Mouse (Mus musculus) kidney, postnatal 0 days (tissue): ENCODE data around the gene Kazald1. TPM values are rescaled to one million over a fixed set of nuclear protein-coding genes. Genes with fewer than 3 reads are reported as not detected.

Source experiments
- ATAC-seq: fragments of 200-750 bp; cut with Nextera tagmentation; replicated peaks from 2 replicates; pipeline ENCODE4 v1.8.0; 2017; ENCODE audit warnings: low read depth, moderate number of reproducible peaks, moderate TSS enrichment, moderate library complexity; ENCODE audit not compliant: low FRiP score
- DNase-seq: peaks from one replicate; pipeline ENCODE4 v3.0.0-alpha.2; 2016; ENCODE audit warnings: low spot score
- H3K27ac ChIP-seq: fragments of 300-500 bp; sonication (generic); 2 replicates; pipeline ENCODE4 v1.5.1; 2014; ENCODE audit warnings: mild to moderate bottlenecking
- H3K27me3 ChIP-seq: fragments of 300-500 bp; sonication (generic); 2 replicates; pipeline ENCODE4 v1.6.1; 2014; ENCODE audit warnings: low read length, mixed read lengths; ENCODE audit not compliant: insufficient read depth
- H3K36me3 ChIP-seq: fragments of 300-500 bp; sonication (generic); 2 replicates; pipeline ENCODE4 v1.6.1; 2014; ENCODE audit warnings: low read length, mixed read lengths; ENCODE audit not compliant: insufficient read depth
- H3K4me1 ChIP-seq: fragments of 300-500 bp; sonication (generic); replicated peaks from 2 replicates; pipeline ENCODE4 v1.6.1; 2014; ENCODE audit warnings: antibody characterized with exemption, low read length, mixed read lengths; ENCODE audit not compliant: insufficient read depth
- H3K4me2 ChIP-seq: fragments of 300-500 bp; sonication (generic); 2 replicates; pipeline ENCODE4 v1.6.1; 2014; ENCODE audit warnings: mild to moderate bottlenecking, low read length, moderate library complexity, mixed read lengths
- H3K4me3 ChIP-seq: fragments of 300-500 bp; sonication (generic); replicated peaks from 2 replicates; pipeline ENCODE4 v1.5.1; 2014; ENCODE audit warnings: low read depth, low read length
- H3K9ac ChIP-seq: fragments of 300-500 bp; sonication (generic); 2 replicates; pipeline ENCODE4 v1.6.1; 2014; ENCODE audit warnings: low read depth, low read length
- H3K9me3 ChIP-seq: fragments of 300-500 bp; sonication (generic); replicated peaks from 2 replicates; pipeline ENCODE4 v1.6.1; 2016; ENCODE audit warnings: low read length, inconsistent platforms, mixed read lengths
- CTCF ChIP-seq: IDR thresholded peaks from 2 replicates; pipeline ENCODE4 v1.5.1; 2016; ENCODE audit warnings: antibody characterized with exemption, low read depth, mild to moderate bottlenecking, moderate library complexity
- WGBS: fragments of 180-500 bp; shearing (Covaris S2); extraction: QIAGEN DNeasy Blood & Tissue Kit; methylation state at CpG from one replicate; pipeline ENCODE4 v1.1.7; 2014; 5-methylcytosine and 5-hydroxymethylcytosine counted together
- polyA plus RNA-seq: library from polyadenylated mRNA; unstranded; fragments of >200 nt; fragmentation: Nextera tagmentation; extraction: Ambion mirVana; gene quantifications from 2 replicates; pipeline ENCODE4 v1.2.1, GENCODE M21; 2015

Gene Kazald1
- 23.6 and 25.0 TPM in 2 replicates for polyA plus RNA-seq

- no peaks in the 10 kb centered on the region for H3K36me3 ChIP-seq
- DNase-seq: peak; percentile 98
- ATAC-seq: peak; percentile 79
- H3K27ac ChIP-seq: peak within 1 kb of the TSS; percentile 95
- TF ChIP-seq CTCF: no peak
- peak within 1 kb of the TSS; percentile 55 for H3K4me3 ChIP-seq
- H3K4me1 ChIP-seq: peaks cover 15% of the 10 kb centered on the region
- under 1% methylated on average over 45 of the region's 45 CpGs for WGBS
- H3K9ac ChIP-seq: peak within 1 kb of the TSS; percentile 88
- H3K27me3 ChIP-seq: peaks cover 25% of the 10 kb centered on the region
- no peaks in the 10 kb centered on the region for H3K9me3 ChIP-seq
- peak within 1 kb of the TSS; percentile 82 for H3K4me2 ChIP-seq
These were observed at the start of gene Kazald1 for GRCm38 (mm10) chr19:45074580-45075322. Gene Kazald1, plus strand, starts transcription at chr19:45075241.

GRCm38 (mm10) chr19:45025937-45026568 is 49.0 kb upstream of the Kazald1 start:
- Histone ChIP-seq H3K9ac (no peak overlapping the region), H3K4me3 (no peak overlapping the region), H3K4me2 (no peak overlapping the region), H3K9me3 (no peaks in the 10 kb centered on the region), H3K4me1 (peaks cover 8% of the 10 kb centered on the region; the same call in 1 of the 2 replicates), H3K27ac (no peak overlapping the region), H3K27me3 (no peaks in the 10 kb centered on the region), H3K36me3 (peaks cover 49% of the 10 kb centered on the region)
- no peak for DNase-seq
- 89% methylated on average over 37 of the region's 37 CpGs for WGBS
- TF ChIP-seq CTCF: no peak
- ATAC-seq: no peak

- 66% methylated on average over 6 of the region's 6 CpGs for whole genome bisulfite sequencing
These were observed 47.9 kb upstream of the Kazald1 start for GRCm38 (mm10) chr19:45026958-45027670.

GRCm38 (mm10) chr19:45027848-45028247 is 47.2 kb upstream of the Kazald1 start:
- no peaks in the 10 kb centered on the region for H3K27me3 ChIP-seq
- no peak overlapping the region for H3K4me2 ChIP-seq
- H3K27ac ChIP-seq: no peak overlapping the region
- TF ChIP-seq CTCF: no peak
- H3K9me3 ChIP-seq: no peaks in the 10 kb centered on the region
- 85% methylated on average over 6 of the region's 6 CpGs for WGBS
- no peak overlapping the region for H3K9ac ChIP-seq
- no peak overlapping the region for H3K4me3 ChIP-seq
- peaks cover 34% of the 10 kb centered on the region for H3K36me3 ChIP-seq
- ATAC-seq: no peak
- H3K4me1 ChIP-seq: peaks cover 4% of the 10 kb centered on the region; the same call in 1 of the 2 replicates
- no peak for DNase-seq

More at GRCm38 (mm10) chr19:45026958-45027670, 47.9 kb upstream of the Kazald1 start:
- Histone ChIP-seq H3K4me3 (no peak overlapping the region), H3K9me3 (no peaks in the 10 kb centered on the region), H3K27ac (no peak overlapping the region), H3K36me3 (peaks cover 39% of the 10 kb centered on the region), H3K9ac (no peak overlapping the region), H3K4me2 (no peak overlapping the region), H3K4me1 (peaks cover 4% of the 10 kb centered on the region; the same call in 1 of the 2 replicates), H3K27me3 (no peaks in the 10 kb centered on the region)
- no peak for TF ChIP-seq CTCF
- DNase-seq: no peak
- no peak for ATAC-seq

- no peaks in the 10 kb centered on the region for H3K9me3 ChIP-seq
- H3K4me1 ChIP-seq: peaks cover 4% of the 10 kb centered on the region; the same call in 1 of the 2 replicates
- 64% methylated on average over 19 of the region's 19 CpGs for WGBS
These were observed 46.3 kb upstream of the Kazald1 start for GRCm38 (mm10) chr19:45028746-45029145.

GRCm38 (mm10) chr19:45029571-45029970 is 45.5 kb upstream of the Kazald1 start:
- Histone ChIP-seq H3K4me2 (no peak overlapping the region), H3K4me3 (no peak overlapping the region), H3K9me3 (no peaks in the 10 kb centered on the region), H3K27me3 (no peaks in the 10 kb centered on the region), H3K9ac (no peak overlapping the region), H3K4me1 (peaks cover 4% of the 10 kb centered on the region; the same call in 1 of the 2 replicates), H3K36me3 (peaks cover 34% of the 10 kb centered on the region), H3K27ac (no peak overlapping the region)
- no peak for TF ChIP-seq CTCF
- ATAC-seq: no peak
- 62% methylated on average over 8 of the region's 9 CpGs for WGBS
- DNase-seq: no peak

More at GRCm38 (mm10) chr19:45028746-45029145, 46.3 kb upstream of the Kazald1 start:
- ATAC-seq (no peak), DNase-seq (no peak)
- H3K4me2 ChIP-seq: no peak overlapping the region
- no peak overlapping the region for H3K4me3 ChIP-seq
- H3K27ac ChIP-seq: no peak overlapping the region
- H3K9ac ChIP-seq: no peak overlapping the region
- peaks cover 34% of the 10 kb centered on the region for H3K36me3 ChIP-seq
- H3K27me3 ChIP-seq: no peaks in the 10 kb centered on the region
- TF ChIP-seq CTCF: no peak
